Mouse (Mus musculus) CH12.LX (cell line): ENCODE data around the gene Gimap7.

Experiments used
- CHD1 ChIP-seq: IDR thresholded peaks from 2 replicates; pipeline ENCODE4 v1.6.1; 2012; ENCODE audit warnings: low read depth, low read length, improper control_type of control experiment, inconsistent platforms
- NRF1 ChIP-seq: IDR thresholded peaks from 2 replicates; pipeline ENCODE4 v1.6.1; 2014; ENCODE audit warnings: low read depth, mild to moderate bottlenecking, inconsistent platforms, low read length, improper control_type of control experiment, moderate library complexity
- USF2 ChIP-seq: conservative IDR thresholded peaks from 2 replicates; pipeline ENCODE4 v1.6.1; 2011; ENCODE audit warnings: low read depth, low read length, improper control_type of control experiment

DNA sequence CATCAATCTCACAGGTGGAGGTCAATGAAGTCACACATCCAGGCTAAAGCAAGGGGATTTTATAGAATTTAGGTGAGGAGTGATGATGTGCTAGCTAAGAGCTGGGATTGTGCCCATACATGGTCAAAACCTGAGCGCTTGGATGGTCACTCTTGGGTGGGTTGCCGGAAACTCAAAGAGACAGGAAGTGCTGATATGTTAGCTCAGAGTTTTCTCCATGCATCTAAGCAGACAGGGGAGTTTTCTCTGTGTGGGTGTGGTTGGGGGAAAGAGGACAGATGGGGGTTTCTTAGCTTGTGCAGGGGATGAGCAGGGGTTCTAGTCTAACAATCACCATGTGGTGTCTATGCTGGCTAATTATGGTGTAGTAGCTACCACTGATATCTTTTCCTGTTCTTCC lies 29.1 kb upstream of the Gimap7 start:
- TF ChIP-seq NRF1 (no peak), CHD1 (no peak), USF2 (no peak)
